Mouse (Mus musculus) common myeloid progenitor, adult 5-6 weeks (primary cell): ENCODE results near the gene Mrpl54. TPM values are rescaled to one million over a fixed set of nuclear protein-coding genes. Genes with fewer than 3 reads are reported as not detected.

Source experiments
- ATAC-seq: replicated peaks from 2 replicates; pipeline ENCODE4 v1.8.0; 2016; ENCODE audit warnings: low read depth, mild to moderate bottlenecking, moderate TSS enrichment, inconsistent platforms; ENCODE audit not compliant: poor library complexity, severe bottlenecking
- total RNA-seq: library from RNA; stranded (forward); fragments of 200-1000, 187-1606 nt; gene quantifications from 2 replicates; pipeline ENCODE4 v1.2.3, GENCODE M21; 2017

Gene Mrpl54
- 132 and 198 TPM in 2 replicates for total RNA-seq

DNA sequence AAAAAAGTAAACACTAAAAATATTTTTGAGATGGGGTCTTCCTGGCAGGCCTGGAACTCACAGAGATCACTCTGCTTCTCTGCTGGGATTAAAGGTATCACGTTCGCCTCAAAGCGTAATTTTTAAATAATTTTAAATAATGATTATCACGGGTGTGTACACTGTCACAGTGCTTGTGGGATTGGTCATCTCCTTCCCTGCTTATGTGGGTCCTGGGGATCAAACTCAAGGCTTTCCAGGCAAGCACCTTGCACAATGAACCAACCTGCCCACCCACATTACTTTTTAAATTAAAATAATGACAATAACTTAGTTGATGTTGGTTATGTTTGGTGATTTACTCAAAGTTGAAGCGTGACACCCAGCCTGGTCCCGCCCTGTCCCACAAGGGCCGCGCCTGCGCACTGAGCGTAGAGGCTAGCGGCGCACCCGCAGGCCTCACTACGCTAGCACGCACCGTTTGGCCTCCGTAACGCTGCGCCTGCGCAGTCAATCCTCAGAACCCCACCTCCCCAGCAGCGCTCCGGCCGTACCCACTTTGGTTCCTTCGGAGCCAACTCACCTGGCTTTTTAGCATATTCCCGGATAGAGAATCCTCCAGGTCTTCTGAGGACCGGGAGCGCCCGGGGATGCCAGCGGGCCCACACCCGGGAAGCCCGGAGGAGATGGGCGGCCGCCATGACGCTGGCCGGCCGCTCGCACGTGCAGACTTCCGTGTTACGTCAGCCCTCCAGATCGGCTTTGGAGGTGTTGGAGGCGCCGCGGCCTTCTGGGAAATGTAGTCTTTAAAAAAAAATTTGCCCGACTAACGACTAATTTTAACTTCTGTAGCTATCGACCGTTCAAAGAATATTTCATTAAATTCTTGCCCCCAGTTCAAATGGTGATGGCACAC is at the start of gene Mrpl54, which contains the start of gene Apba3:
TSS of gene Mrpl54 (minus strand) at position 724 of the 895 bp plus-strand sequence.
TSS of gene Apba3 (plus strand) at position 750 of the 895 bp plus-strand sequence.
- ATAC-seq: peak; percentile 83

GRCm38 (mm10) chr10:81315587-81315986 is 48.9 kb upstream of the Mrpl54 start:
- ATAC-seq: no peak

DNA sequence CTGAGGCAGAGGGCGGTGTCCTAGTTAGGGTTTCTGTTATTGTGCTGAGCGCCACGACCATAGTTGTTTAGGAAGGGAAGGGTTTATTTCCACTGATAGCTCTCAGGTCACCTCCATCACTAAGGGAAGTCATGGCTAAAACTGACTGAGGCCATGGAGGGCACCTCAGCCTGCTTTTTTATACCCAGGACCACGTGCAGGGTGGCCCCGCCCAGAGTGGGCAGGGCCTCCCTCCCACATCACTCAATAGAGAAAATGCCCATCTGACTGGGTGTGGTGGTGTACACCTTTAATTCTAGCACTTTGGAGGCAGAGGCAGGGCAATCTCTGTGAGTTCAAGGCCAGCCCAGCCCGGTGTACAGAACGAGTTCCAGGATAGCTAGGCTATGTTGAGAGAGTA is 47.5 kb upstream of the Mrpl54 start:
- no peak for ATAC-seq

DNA sequence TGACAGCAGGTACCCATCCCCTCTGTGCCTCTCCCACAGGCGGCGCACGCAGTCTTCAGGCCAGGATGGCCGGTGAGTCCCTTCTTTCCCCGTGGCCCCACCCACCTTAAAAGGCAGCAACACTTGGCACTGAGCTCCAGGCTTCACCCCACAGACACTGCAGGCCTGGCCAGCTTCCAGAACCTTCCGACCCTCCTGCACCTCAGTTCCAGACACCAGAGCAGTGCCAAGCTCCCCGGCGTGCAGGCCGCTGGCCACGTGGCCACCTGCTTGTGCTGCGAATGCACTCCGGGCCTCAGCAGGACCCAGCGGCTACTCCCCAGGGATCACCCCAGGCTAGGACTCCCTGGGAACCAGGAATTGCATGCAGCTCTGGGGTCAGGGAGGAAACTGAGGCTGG is 46.8 kb upstream of the Mrpl54 start:
- no peak for ATAC-seq

DNA sequence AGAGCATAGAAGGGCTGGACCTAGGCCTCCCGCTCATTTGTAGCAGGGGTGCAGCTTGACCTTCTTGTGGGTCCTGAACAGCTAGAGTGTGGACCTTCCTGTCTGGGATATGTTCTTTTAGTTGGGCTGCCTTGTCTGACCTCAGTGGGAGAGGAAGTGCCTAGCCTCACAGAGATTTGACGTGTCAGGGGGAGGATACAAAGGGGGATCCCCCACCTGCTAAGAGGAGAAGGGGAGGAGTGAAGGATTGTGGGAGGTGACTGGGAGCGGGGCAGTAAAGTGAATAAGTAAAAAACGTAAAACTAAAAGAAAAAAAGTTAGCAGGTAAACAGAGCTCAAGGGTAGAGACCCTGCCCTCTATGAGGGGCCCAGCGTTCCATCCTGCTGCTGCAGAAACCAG is 42.8 kb upstream of the Mrpl54 start:
- ATAC-seq: no peak

GRCm38 (mm10) chr10:81306837-81307682 is 40.3 kb upstream of the Mrpl54 start:
- ATAC-seq: no peak

DNA sequence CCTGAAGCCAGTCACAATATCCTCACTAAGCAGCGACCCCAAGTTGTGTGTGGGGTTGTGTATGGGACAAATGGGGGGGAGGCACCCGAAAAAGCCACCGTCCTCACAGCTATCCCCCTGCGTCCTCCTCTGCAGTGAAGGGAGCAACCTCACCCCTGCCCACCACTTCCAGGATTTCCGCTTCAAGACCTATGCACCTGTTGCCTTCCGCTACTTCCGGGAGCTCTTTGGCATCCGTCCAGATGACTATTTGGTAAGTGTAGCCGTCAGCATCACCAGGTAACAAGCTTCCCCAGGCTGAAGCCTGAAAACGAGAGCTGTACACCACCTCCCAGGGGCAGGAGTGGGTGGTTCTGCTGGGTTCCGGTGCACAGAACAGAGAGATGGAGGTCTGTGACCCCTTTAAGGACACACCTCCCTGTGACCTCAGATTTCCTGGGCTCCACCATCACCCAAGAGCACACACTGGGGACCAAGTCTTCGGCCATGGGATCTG is 39.5 kb upstream of the Mrpl54 start:
- ATAC-seq: no peak

DNA sequence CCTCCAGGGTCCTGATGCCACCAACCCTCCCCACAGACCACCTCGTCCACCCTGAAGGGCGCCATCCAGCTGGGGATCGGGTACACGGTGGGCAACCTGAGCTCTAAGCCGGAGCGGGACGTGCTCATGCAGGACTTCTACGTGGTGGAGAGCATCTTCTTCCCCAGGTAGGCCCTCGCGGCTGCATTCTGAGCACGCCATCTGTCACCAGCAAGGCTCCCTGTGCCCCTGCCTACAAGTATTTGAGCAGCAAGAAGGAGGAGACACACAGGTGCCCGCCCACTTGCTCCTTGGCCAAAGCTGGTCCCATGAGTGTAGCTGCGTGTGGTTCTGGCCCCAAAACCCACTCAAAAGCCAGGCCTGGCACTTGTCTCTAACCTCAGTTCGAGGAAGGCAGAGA is 38.9 kb upstream of the Mrpl54 start:
- no peak for ATAC-seq

- peak; percentile 79 for ATAC-seq
Measured at GRCm38 (mm10) chr10:81304597-81305238, 38.0 kb upstream of the Mrpl54 start.

GRCm38 (mm10) chr10:81303761-81304160 is 37.0 kb upstream of the Mrpl54 start:
- ATAC-seq: 0 out of 2 replicates have a peak, but pooled peaks have one; percentile 21

GRCm38 (mm10) chr10:81303258-81303657 is 36.5 kb upstream of the Mrpl54 start:
- peak; percentile 7 for ATAC-seq

DNA sequence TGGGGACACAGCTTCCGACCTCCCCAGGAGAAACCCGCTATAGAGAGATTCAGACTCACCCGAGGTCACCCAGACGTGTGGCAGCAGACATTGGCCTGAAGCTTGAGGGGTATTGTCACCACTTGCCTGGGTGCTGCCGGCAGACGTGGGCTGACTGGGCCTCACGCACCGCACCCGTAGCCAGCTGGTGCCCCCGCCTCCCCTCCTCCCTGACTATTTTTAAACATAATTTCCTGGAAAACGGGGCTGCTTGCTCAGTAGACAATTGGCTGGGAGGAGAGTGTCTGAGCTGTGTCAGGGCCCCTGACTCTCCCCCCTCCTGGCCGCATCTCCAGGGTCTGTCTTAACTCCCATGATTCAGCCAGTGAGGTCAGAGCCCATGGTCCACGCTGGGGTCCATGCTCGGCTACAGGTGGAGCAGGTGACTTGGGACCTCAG is 36.1 kb upstream of the Mrpl54 start:
- no peak for ATAC-seq

GRCm38 (mm10) chr10:81302288-81302687 is 35.6 kb upstream of the Mrpl54 start:
- no peak for ATAC-seq

- ATAC-seq: no peak
Measured at GRCm38 (mm10) chr10:81301321-81301720, 34.6 kb upstream of the Mrpl54 start.

DNA sequence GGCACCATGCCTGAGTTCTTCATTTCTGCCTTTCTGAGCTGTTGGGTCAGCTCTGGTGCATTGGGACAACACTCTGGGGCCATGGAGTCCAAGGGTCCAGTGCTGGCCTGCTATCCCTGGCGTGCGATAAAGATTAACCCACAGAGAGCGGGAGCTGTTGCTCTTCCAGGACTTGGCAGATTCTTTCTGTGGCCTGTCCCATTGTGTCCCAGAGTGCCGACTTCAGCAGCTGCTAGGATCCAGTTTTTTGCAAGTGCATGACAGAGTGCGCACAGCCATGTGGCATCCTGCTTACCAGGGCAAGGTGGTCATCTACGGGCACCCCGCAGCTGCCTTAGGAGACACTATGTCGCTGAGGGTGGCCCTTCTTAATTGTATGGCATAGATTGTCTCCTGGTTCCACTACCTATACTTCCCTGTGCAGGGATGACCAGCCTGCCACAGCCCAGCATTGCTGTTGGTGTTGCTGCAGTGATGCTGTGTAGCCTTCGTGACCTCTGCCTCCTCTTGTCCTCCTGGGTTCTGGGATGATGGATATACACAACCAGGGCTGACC is 33.7 kb upstream of the Mrpl54 start:
- ATAC-seq: no peak

DNA sequence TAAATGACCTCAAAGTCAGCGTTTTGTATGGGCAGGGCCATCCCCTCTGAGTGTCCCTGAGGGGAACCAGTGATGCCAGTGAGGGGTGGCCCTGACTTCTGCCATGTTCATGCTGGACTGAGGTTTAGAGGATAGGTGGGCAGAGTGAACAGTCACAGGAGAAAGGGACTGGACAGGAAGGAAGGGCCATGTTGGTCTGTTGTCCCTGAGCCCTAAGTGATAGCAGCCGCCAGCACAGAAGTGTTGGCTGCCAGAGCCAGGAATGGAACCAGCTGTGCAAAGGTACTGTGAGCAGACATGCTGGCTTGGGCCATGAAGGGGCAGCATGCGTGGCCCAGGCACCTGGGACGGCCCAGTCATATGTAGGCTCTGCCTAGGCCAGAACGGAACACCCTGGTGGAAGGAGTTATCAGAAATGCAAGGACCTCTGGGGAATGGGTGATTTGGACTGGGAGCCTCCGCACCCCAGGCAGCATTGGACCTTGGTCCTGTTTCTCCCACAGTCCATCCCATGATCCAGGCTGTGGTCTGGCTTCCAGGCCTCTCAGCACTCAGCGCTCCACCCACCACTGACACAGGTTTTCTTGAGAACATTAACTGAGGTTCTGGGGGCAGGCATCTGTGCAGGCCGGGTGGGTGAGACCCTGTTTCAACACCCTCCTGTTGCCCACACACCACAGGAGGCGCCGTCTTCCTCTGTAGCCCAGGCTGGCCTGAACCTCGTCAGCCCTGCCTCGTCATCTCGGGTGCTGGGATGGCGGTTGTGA is 33.0 kb upstream of the Mrpl54 start:
- no peak for ATAC-seq

- ATAC-seq: peak; percentile 53
Measured at GRCm38 (mm10) chr10:81298369-81299100, 31.8 kb upstream of the Mrpl54 start.

DNA sequence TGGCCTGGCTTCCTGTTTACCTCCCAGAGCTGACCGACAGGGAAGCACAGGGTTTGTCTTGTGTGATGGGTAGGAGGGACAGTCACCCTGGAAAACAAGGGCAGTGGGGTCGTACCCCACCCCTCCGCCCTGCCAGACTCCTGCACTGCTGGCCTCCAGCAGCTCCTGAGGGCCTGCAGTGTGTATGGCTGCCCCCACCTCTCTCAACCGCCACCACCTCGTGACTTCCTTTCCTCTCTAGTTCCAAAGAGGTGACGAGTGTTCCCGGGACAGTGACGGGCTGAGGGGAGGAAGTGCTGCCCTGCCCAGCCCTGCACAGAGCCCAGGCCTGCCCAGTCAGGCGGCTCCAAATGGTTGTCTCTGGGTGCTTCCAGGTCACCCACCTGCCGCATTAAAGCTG is 31.1 kb upstream of the Mrpl54 start:
- ATAC-seq: peak; percentile 67
